Mouse (Mus musculus) midbrain, embryonic 11.5 days (tissue): ENCODE measurements at regions not wholly inside any gene's neighbourhood (a gene's known extent, or its start where the extent isn't known, plus 50 kb on each side); places are given as distances from the start of the nearest gene placed in this dataset.

ENCODE experiments used
- ATAC-seq: fragments of 200-750 bp; cut with Nextera tagmentation; 2 replicates; pipeline ENCODE4 v1.8.0; 2017; ENCODE audit warnings: moderate TSS enrichment, moderate library complexity; ENCODE audit not compliant: low FRiP score
- DNase-seq: peaks from one replicate; pipeline ENCODE4 v3.0.0; 2015; ENCODE audit warnings: low spot score; ENCODE audit errors: missing footprints
- H3K27ac ChIP-seq: fragments of 300-500 bp; sonication (generic); 2 replicates; pipeline ENCODE4 v1.5.1; 2014; ENCODE audit warnings: low read depth, low read length
- H3K27me3 ChIP-seq: fragments of 300-500 bp; sonication (generic); 2 replicates; pipeline ENCODE4 v1.6.1; 2014; ENCODE audit warnings: mild to moderate bottlenecking, low read length, moderate library complexity, mixed read lengths; ENCODE audit not compliant: control insufficient read depth, insufficient read depth
- H3K36me3 ChIP-seq: fragments of 300-500 bp; sonication (generic); 2 replicates; pipeline ENCODE4 v1.6.1; 2014; ENCODE audit warnings: mild to moderate bottlenecking, low read length, moderate library complexity, mixed read lengths; ENCODE audit not compliant: control insufficient read depth, insufficient read depth
- H3K4me1 ChIP-seq: fragments of 300-500 bp; sonication (generic); 2 replicates; pipeline ENCODE4 v1.6.1; 2014; ENCODE audit warnings: low read length; ENCODE audit not compliant: control insufficient read depth, insufficient read depth
- H3K4me2 ChIP-seq: fragments of 300-500 bp; sonication (generic); 2 replicates; pipeline ENCODE4 v1.6.1; 2014; ENCODE audit warnings: mild to moderate bottlenecking, moderate library complexity
- H3K4me3 ChIP-seq: fragments of 300-500 bp; sonication (generic); 2 replicates; pipeline ENCODE4 v1.5.1; 2014; ENCODE audit warnings: low read depth, low read length
- H3K9ac ChIP-seq: fragments of 300-500 bp; sonication (generic); 2 replicates; pipeline ENCODE4 v1.6.1; 2014; ENCODE audit warnings: low read length
- H3K9me3 ChIP-seq: fragments of 300-500 bp; sonication (generic); 2 replicates; pipeline ENCODE4 v1.6.1; 2016; ENCODE audit warnings: low read length; ENCODE audit not compliant: control insufficient read depth
- WGBS: fragments of 180-500 bp; shearing (Covaris S2); extraction: QIAGEN DNeasy Blood & Tissue Kit; methylation state at CpG from one replicate; pipeline ENCODE4 v1.1.7; 2014; 5-methylcytosine and 5-hydroxymethylcytosine counted together

DNA sequence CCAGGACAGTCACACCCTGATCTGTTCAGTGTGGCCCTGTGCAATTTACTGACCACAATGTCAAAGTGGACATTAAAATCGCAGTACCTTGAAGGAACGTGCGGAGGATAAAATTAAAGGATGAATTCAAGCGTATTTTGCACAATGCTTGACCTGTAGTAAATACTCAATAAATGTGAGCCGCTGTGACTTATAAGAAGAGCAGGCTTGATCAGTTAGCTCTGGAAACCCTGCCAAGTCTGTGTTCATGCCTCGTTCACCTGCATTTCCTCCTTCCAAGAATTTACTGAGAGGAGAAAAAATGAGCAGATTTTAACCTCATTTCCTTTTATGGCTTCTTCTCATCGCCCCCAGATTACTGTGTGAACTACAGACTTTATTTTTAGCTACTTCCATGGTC is 52.2 kb upstream of the Glce start:
- no peaks in the 10 kb centered on the region for H3K9me3 ChIP-seq
- 92% methylated on average over 7 of the region's 7 CpGs for WGBS
- no peak overlapping the region for H3K4me2 ChIP-seq
- H3K4me3 ChIP-seq, result no peak overlapping the region
- no peak for ATAC-seq
- DNase-seq, result no peak
- no peak overlapping the region for H3K9ac ChIP-seq
- H3K4me1 ChIP-seq, result no peaks in the 10 kb centered on the region
- H3K27ac ChIP-seq, result no peak overlapping the region
- no peaks in the 10 kb centered on the region for H3K36me3 ChIP-seq
- H3K27me3 ChIP-seq, result no peaks in the 10 kb centered on the region
